Mouse (Mus musculus) liver, adult 2 months (tissue): ENCODE results near the gene 1520401A03Rik.

Experiments
- CTCF ChIP-seq: fragments of 200-500 bp; IDR thresholded peaks from 2 replicates; pipeline ENCODE4 v1.5.1; 2011; ENCODE audit warnings: low read depth, low read length, control low read depth
- POLR2A ChIP-seq: fragments of 200-500 bp; IDR thresholded peaks from 2 replicates; pipeline ENCODE4 v1.6.1; 2011; ENCODE audit warnings: low read length, control low read depth; ENCODE audit not compliant: insufficient read depth; ENCODE audit errors: extremely low read depth

DNA sequence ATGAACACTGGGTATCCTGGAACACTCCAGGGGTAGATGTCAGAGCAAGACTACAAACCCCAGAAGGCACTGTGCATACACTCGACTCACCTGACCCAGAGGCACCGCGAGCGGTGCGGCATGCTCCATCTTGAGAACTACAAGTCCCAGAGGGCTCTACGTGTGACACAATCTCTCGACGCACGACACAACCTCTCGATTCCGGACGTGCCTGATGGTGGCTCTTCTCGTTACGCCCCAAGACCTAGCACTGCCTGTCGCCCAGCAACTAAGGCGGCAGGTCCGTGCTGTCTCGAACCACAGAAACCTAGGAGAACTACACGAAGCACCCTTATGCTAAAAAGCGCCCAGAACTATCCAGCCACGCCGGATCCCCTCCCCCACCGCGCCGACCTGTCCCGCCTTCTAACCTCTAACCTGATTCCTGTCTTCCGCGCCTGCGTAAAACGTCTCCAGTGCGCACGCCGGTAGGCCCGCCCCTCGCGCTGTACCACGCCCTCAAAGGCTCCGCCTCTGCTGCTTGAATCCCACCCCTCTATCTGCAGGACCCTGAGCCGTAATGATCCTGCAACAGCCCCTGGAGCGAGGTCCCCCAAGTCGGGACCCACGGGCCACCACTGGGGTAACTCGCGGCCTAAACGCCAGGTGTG, 49.0 kb downstream of the 1520401A03Rik start, which contains the start of the genes Hcfc1r1 and Thoc6:
- TF ChIP-seq POLR2A (peak; percentile 41), CTCF (no peak)
